Mouse (Mus musculus) heart, postnatal 0 days (tissue): ENCODE results near the gene Tpcn1. TPM values are rescaled to one million over a fixed set of nuclear protein-coding genes. Genes with fewer than 3 reads are reported as not detected.

Experiments used
- ATAC-seq: fragments of 200-750 bp; cut with Nextera tagmentation; 2 replicates; pipeline ENCODE4 v1.8.0; 2017; ENCODE audit warnings: low read depth, moderate number of reproducible peaks, moderate library complexity; ENCODE audit not compliant: insufficient read depth
- DNase-seq: peaks from one replicate; pipeline ENCODE4 v3.0.0-alpha.2; 2016; ENCODE audit warnings: low spot score
- H3K27ac ChIP-seq: fragments of 300-500 bp; sonication (generic); 2 replicates; pipeline ENCODE4 v1.5.1; 2014; ENCODE audit warnings: low read depth, mild to moderate bottlenecking
- H3K27me3 ChIP-seq: fragments of 300-500 bp; sonication (generic); 2 replicates; pipeline ENCODE4 v1.6.1; 2014; ENCODE audit warnings: low read length, mixed read lengths; ENCODE audit not compliant: control insufficient read depth, insufficient read depth
- H3K36me3 ChIP-seq: fragments of 300-500 bp; sonication (generic); replicated peaks from 2 replicates; pipeline ENCODE4 v1.6.1; 2014; ENCODE audit warnings: low read length, mixed read lengths; ENCODE audit not compliant: control insufficient read depth, insufficient read depth
- H3K4me1 ChIP-seq: fragments of 300-500 bp; sonication (generic); 2 replicates; pipeline ENCODE4 v1.6.1; 2014; ENCODE audit warnings: antibody characterized with exemption; ENCODE audit not compliant: control insufficient read depth, insufficient read depth
- H3K4me2 ChIP-seq: fragments of 300-500 bp; sonication (generic); 2 replicates; pipeline ENCODE4 v1.6.1; 2014; ENCODE audit warnings: low read depth, mild to moderate bottlenecking, low read length, moderate library complexity
- H3K4me3 ChIP-seq: fragments of 300-500 bp; sonication (generic); 2 replicates; pipeline ENCODE4 v1.5.1; 2014; ENCODE audit warnings: low read depth, low read length
- H3K9ac ChIP-seq: fragments of 300-500 bp; sonication (generic); replicated peaks from 2 replicates; pipeline ENCODE4 v1.6.1; 2014; ENCODE audit warnings: low read depth, low read length, mixed read lengths
- H3K9me3 ChIP-seq: fragments of 300-500 bp; sonication (generic); replicated peaks from 2 replicates; pipeline ENCODE4 v1.6.1; 2016; ENCODE audit warnings: low read length; ENCODE audit not compliant: control insufficient read depth
- CTCF ChIP-seq: IDR thresholded peaks from 2 replicates; pipeline ENCODE4 v1.5.1; 2016; ENCODE audit warnings: antibody characterized with exemption, control low read depth, low read depth
- EP300 ChIP-seq: IDR thresholded peaks from 2 replicates; pipeline ENCODE4 v1.6.1; 2016; ENCODE audit warnings: antibody characterized with exemption, low read depth
- WGBS: fragments of 180-500 bp; shearing (Covaris S2); extraction: QIAGEN DNeasy Blood & Tissue Kit; methylation state at CpG from one replicate; pipeline ENCODE4 v1.1.7; 2014; 5-methylcytosine and 5-hydroxymethylcytosine counted together
- polyA plus RNA-seq: library from polyadenylated mRNA; unstranded; fragments of >200 nt; fragmentation: Nextera tagmentation; extraction: Ambion mirVana; gene quantifications from 2 replicates; pipeline ENCODE4 v1.2.1, GENCODE M21; 2015
- total RNA-seq: library from RNA; depleted of rRNA; stranded (reverse); fragments of >200 nt; gene quantifications from 2 replicates; pipeline ENCODE4 v1.2.3, GENCODE M21; 2014; ENCODE audit warnings: low replicate concordance

Gene Tpcn1
- total and polyA plus RNA-seq, 2 experiments from 2014 or later = 11.5 to 15.8 TPM

DNA sequence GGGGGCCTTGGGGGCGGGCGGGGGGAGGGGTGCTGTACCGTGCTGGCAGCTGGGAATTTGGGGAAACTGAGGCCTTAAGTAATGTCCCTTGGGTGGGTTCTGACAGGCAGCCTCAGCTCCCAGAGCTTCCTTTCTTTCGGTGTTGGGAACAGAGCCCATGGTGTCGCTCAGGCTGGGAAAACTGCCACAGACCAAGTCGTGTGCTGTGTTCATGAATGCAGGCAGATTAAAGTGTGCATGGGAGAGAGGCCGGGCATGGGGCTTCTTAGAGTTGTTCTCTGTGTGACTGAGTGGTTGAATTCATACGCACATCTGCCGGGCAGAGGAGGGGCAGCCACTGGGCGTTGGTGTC, 33.3 kb upstream of the Tpcn1 start:
- no peak for TF ChIP-seq EP300
- no peak for TF ChIP-seq CTCF
- H3K27ac ChIP-seq = peak overlapping the region; percentile 26; the same call in 1 of the 2 replicates
- H3K4me1 ChIP-seq = peaks cover 4% of the 10 kb centered on the region; the same call in 1 of the 2 replicates
- peak overlapping the region; percentile 32; the same call in 1 of the 2 replicates for H3K4me2 ChIP-seq
- peaks cover 87% of the 10 kb centered on the region for H3K36me3 ChIP-seq
- ATAC-seq (no peak), DNase-seq (no peak)
- H3K9ac ChIP-seq = no peak overlapping the region
- WGBS = 74% methylated on average over 10 of the region's 10 CpGs
- H3K27me3 ChIP-seq = no peaks in the 10 kb centered on the region
- H3K9me3 ChIP-seq = no peaks in the 10 kb centered on the region
- peak overlapping the region; percentile 3; the same call in 1 of the 2 replicates for H3K4me3 ChIP-seq

DNA sequence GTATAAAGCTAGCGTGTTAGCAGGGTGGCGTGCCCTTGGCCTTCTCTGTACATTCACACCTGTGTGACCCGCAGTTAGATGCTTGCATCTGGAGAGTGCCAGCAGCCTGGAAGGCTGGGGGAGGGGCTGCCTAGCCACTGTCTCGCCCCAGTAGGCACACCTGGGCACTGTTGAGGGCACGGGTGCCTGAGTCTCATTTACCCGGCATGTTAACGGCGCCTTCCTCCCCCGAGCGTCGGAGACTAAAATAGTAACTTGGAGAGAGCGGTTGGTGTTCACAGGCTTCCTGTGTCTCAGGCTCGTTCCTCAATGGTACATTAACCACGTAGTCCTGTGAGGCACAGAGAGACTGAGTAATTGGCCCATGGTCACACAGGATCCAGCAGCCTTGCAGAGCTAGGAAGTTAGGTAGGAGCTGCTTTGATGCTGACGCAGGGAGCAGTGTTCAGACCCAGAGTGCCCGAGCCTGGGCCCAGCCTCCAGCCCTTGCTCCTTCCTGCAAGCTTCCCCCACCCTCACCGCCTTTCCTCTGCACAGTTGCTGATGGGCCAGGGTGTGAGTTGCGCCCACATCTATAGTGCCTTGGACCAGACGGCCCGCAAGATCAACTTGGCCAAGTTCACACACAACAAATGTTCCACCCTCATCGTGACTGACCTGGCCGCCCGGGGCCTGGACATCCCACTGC, 32.7 kb upstream of the Tpcn1 start:
- ATAC-seq (no peak), DNase-seq (no peak)
- Histone ChIP-seq H3K27ac (peak overlapping the region; percentile 26; the same call in 1 of the 2 replicates), H3K4me1 (peaks cover 4% of the 10 kb centered on the region; the same call in 1 of the 2 replicates), H3K4me3 (peak overlapping the region; percentile 3; the same call in 1 of the 2 replicates), H3K27me3 (no peaks in the 10 kb centered on the region), H3K36me3 (peaks cover 81% of the 10 kb centered on the region), H3K9ac (no peak overlapping the region), H3K4me2 (peak overlapping the region; percentile 32; the same call in 1 of the 2 replicates), H3K9me3 (no peaks in the 10 kb centered on the region)
- WGBS = 82% methylated on average over 23 of the region's 23 CpGs
- TF ChIP-seq EP300 (no peak), CTCF (no peak)

DNA sequence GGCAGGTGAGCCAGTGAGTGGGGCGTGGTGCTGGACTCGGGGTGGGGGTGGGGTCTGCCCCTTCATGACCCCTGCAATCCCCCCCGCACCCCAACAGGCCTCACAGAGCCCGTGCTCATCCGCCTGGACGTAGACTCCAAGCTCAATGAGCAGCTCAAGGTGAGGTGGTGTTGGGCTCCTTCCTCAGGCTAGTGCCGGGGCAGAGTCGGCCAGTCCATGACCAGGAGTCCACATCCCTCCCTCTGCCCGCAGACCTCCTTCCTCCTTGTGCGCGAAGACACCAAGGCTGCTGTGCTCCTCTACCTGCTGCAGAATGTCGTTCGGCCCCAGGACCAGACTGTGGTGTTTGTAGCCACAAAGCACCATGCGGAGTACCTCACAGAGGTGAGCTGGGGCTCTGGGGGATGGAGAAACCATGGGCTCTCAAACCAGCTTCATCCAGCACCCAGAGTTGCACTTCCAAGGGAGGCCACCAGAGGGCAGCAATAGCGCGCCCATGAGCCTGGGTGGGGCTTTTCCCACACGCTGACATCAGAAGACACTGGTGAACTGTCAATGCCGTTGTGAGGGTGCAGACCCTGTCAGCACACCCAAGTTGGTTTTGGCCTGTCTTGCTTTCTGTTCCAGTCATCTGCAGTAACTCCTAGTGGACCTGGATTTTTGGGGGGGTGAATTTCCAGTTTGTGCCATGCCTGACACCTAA, 32.1 kb upstream of the Tpcn1 start:
- 70% methylated on average over 18 of the region's 18 CpGs for WGBS
- TF ChIP-seq CTCF (peak; percentile 96), EP300 (no peak)
- Histone ChIP-seq H3K9ac (no peak overlapping the region), H3K36me3 (peaks cover 74% of the 10 kb centered on the region), H3K4me3 (no peak overlapping the region), H3K4me1 (peaks cover 4% of the 10 kb centered on the region; the same call in 1 of the 2 replicates), H3K27ac (no peak overlapping the region), H3K4me2 (no peak overlapping the region; the same call in 1 of the 2 replicates), H3K27me3 (no peaks in the 10 kb centered on the region), H3K9me3 (no peaks in the 10 kb centered on the region)
- DNase-seq (peak; percentile 63), ATAC-seq (peak; percentile 28; the same call in 1 of the 2 replicates)

GRCm38 (mm10) chr5:120619201-120619600, 30.7 kb upstream of the Tpcn1 start:
- DNase-seq (no peak), ATAC-seq (no peak)
- no peaks in the 10 kb centered on the region for H3K9me3 ChIP-seq
- no peaks in the 10 kb centered on the region for H3K27me3 ChIP-seq
- no peak overlapping the region for H3K4me3 ChIP-seq
- H3K9ac ChIP-seq = no peak overlapping the region
- no peak overlapping the region for H3K4me2 ChIP-seq
- 20% methylated on average over 5 of the region's 5 CpGs for WGBS
- H3K27ac ChIP-seq = no peak overlapping the region
- H3K36me3 ChIP-seq = peaks cover 61% of the 10 kb centered on the region
- peaks cover 4% of the 10 kb centered on the region; the same call in 1 of the 2 replicates for H3K4me1 ChIP-seq
- TF ChIP-seq EP300 (no peak), CTCF (peak; percentile 80)

DNA sequence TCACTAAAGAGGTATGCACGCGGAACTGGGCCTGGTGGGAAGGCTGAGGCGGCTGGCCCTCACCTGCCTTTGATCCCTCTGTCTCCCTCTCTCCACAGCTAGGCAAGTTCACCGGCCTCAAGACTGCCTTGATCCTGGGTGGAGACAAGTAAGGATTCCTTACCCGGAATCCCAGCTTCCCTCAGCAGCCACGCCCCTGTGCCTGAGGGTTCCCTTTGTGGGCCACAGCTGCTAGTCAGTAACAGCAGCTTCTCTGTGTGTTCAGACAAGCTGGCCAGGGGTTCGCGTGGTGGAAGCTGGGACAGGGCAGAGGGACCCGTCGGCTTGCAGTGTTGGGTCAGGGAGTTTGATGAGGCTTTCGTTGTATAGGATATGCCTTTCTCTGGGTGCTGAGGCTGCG, 30.3 kb upstream of the Tpcn1 start:
- ATAC-seq = no peak
- no peak overlapping the region for H3K4me3 ChIP-seq
- 81% methylated on average over 12 of the region's 12 CpGs for WGBS
- no peak overlapping the region for H3K4me2 ChIP-seq
- H3K36me3 ChIP-seq = peaks cover 57% of the 10 kb centered on the region
- H3K4me1 ChIP-seq = peaks cover 8% of the 10 kb centered on the region
- no peak for TF ChIP-seq CTCF
- no peak for TF ChIP-seq EP300
- no peak for DNase-seq
- no peak overlapping the region for H3K9ac ChIP-seq
- H3K9me3 ChIP-seq = no peaks in the 10 kb centered on the region
- H3K27me3 ChIP-seq = no peaks in the 10 kb centered on the region
- H3K27ac ChIP-seq = no peak overlapping the region
